Mouse (Mus musculus) lung, adult 18-20 months (tissue): ENCODE measurements at regions not wholly inside any gene's neighbourhood (a gene's known extent, or its start where the extent isn't known, plus 50 kb on each side); places are given as distances from the start of the nearest gene placed in this dataset.

Source experiments
- DNase-seq, 2 experiments: peaks; one replicate each; pipeline ENCODE4 v3.0.0; 2022; ENCODE audit warnings: mixed read lengths in 2 of 2

DNA sequence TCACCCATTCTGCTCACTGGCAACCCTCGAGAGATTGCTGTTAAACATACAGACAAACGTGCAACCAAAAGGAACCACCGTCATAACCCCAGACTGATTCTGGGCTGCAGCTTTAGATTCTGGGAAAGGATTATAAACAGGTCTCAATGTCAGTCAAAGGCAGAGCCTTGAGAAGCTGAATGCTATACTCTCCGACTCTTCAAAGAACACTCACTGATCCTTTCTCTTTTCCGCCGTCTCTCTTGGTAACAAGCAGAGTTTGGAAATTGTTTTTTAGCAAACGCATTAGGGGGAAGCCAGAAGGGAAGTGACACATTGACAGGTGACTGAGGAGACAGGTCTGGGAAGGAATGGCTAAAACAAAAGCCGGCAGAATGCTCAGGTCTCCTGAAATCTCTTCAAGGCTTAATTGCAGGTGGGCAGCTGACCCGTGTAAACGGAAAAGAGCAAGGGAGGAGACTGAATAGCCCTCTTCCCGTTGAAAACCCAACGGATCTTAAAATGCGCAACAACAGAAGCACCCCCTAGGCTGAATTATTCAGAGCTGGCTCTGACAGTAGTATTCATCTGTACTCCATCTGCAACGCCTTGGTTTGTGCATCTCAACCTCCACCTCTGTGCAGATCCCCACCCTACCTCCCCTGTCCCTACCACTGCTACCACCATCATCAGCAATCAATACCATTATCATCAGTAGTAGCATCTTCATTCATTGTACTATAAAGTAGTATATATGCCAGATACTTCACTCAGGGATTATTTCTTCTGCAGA is 219.6 kb downstream of the Tmem38b start:
- no peak for DNase-seq

GRCm38 (mm10) chr4:54064331-54064730 is 238.5 kb downstream of the Tmem38b start:
- DNase-seq = no peak

- no peak for DNase-seq
These were observed 246.1 kb downstream of the Tmem38b start for GRCm38 (mm10) chr4:54071951-54072350.

- no peak for DNase-seq
These were observed 246.6 kb downstream of the Tmem38b start for GRCm38 (mm10) chr4:54072482-54072881.

- no peak for DNase-seq
These were observed 247.1 kb downstream of the Tmem38b start for GRCm38 (mm10) chr4:54072932-54073331.

GRCm38 (mm10) chr4:54073483-54073882 is 247.6 kb downstream of the Tmem38b start:
- DNase-seq = no peak

DNA sequence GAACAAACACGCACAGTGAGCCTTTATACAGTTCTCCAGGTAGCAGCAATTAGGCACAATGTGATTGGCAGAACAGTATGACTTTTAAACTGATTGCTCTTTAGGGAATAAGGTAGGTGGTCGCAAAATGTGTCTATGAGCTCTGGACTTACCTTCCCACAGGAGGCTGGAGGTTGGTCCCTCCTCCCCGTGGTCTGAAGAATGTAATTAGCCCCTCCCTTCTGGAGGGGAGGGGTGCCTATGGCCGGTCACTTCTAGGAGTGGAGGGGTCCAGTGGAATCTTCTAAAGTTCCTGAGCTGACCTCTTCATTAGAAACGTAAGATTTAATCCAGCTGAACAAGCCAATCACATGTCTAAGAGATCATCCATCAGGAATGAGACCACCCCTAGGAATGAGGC is 248.4 kb downstream of the Tmem38b start:
- DNase-seq = no peak

DNA sequence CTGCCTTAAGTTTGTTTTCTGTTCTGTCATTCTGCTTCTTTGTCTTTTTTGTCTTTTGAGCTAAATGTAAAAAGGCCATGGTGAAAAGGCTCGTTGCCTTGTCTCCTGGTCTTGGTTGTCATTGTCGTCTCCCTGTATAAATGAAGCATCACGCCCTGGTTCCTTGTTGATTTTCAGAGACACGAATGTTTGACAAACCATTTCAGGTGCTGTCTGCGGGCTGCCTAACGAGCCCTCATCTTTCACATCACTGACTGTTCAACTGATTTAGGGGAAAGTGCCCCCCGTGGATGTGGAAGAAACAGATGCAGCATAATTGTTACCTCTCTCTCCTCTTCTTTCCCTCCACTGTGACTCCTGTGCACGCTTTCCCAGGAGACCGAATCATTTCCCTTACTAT is 254.7 kb downstream of the Tmem38b start:
- DNase-seq = no peak

GRCm38 (mm10) chr4:54081411-54081810 is 255.6 kb downstream of the Tmem38b start:
- DNase-seq = no peak

- DNase-seq = no peak
These were observed 258.9 kb downstream of the Tmem38b start for GRCm38 (mm10) chr4:54084747-54085146.

DNA sequence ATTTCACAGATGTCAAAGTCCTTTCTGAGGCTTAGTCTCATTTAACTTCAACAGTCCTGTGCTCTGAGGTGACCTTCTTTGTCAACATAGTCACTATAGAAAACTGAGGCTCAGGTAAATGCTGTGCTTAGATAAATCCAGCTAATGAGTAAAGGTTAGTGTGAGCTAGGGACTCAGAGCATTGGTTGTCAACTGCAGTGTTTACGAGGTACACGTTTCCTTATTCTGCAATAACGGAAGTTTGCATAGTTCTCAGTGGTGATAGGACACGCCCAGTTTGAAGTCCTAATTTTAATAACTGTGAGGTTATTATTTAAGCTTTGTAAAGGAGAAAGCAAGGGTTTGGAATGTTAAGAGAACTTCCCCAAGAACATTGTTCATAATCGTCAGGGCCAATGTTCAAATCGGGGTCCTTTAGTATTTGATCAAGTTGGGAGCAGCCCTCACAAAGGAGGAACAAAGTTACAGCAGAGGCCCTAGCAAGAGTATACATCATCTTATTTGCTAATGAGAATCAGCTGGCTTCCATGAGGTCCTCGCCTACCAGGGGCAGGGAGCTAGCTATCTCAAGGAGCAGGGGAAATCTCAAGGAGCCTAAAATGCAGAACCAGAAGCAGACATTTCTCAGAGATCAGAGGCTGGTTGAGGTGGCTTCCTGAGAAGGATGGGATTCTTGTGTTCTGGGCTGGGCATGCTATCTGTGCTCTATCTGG is 268.6 kb downstream of the Tmem38b start:
- DNase-seq = no peak

- DNase-seq = no peak
These were observed 269.5 kb downstream of the Tmem38b start for GRCm38 (mm10) chr4:54095200-54095930.

DNA sequence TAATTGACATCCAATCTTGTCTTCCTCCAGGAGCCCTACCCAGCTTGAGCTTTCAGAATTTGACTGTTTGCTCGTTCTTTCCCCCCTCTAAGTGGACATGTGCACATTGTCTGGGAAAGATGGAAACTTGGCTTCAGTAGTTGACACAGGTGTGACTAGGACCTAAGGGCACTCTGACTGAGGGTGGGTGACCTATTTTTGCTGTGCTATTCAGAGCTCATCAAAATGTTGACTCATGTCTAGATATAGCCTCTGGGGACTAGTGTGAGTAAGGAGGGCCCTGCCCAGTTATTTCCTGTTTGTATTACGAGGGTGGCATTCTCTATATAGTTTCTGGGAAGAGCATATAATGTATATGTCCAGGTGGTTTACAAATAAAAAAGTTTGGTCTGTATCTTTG is 271.7 kb downstream of the Tmem38b start:
- DNase-seq = no peak

GRCm38 (mm10) chr4:54100282-54100681 is 274.4 kb downstream of the Tmem38b start:
- no peak for DNase-seq

GRCm38 (mm10) chr4:54106976-54107375 is 281.1 kb downstream of the Tmem38b start:
- no peak for DNase-seq

DNA sequence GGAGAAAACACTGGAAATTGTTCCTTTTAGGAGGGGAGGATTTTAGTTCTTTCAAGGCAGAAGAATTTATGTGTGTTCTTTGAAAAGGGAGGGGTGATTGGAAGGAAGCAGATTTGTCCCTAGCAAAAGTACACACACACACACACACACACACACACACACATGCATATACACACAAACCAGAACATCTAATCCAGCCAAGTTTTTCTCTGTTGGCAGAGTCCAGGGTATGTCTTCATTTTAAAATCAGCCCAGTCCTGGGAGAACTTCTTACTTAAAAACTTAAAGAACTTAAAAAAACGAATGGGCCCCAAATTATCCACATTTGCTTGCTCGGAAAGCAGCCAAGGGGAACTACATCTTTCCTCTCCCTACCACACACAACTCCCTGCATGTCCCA is 290.5 kb downstream of the Tmem38b start:
- DNase-seq = no peak

DNA sequence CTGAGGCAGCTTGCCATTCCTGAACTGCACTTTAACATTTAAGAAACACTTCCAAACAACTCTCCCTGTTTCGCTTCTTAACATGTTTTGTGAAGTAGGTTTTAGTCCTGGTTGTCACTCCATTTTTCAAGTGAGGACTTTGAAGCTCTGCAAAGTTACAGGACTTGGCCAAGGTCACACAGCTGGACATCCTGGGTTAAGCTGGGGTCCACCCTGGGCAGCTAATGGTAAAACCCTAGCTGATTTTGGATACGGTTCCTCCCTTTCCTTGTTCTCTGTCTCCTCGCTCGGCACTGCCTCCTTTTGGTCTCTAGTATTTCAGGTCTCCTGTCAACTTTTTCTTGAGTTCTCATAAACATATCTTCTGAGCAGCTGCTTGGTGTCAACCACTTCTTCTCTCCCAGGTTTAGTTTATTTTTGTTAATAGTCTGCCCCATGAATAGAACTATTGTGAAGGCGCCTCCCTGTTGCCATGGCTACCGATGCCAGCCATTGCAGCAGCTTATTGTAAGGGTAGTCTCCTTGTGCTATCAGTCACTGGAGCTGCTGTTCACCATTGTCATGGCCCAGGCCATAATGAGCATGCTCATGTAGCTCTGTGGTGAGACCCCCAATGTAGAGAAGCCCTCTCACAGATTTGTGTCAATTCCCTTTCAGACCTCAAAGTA is 292.5 kb downstream of the Tmem38b start:
- DNase-seq = no peak

DNA sequence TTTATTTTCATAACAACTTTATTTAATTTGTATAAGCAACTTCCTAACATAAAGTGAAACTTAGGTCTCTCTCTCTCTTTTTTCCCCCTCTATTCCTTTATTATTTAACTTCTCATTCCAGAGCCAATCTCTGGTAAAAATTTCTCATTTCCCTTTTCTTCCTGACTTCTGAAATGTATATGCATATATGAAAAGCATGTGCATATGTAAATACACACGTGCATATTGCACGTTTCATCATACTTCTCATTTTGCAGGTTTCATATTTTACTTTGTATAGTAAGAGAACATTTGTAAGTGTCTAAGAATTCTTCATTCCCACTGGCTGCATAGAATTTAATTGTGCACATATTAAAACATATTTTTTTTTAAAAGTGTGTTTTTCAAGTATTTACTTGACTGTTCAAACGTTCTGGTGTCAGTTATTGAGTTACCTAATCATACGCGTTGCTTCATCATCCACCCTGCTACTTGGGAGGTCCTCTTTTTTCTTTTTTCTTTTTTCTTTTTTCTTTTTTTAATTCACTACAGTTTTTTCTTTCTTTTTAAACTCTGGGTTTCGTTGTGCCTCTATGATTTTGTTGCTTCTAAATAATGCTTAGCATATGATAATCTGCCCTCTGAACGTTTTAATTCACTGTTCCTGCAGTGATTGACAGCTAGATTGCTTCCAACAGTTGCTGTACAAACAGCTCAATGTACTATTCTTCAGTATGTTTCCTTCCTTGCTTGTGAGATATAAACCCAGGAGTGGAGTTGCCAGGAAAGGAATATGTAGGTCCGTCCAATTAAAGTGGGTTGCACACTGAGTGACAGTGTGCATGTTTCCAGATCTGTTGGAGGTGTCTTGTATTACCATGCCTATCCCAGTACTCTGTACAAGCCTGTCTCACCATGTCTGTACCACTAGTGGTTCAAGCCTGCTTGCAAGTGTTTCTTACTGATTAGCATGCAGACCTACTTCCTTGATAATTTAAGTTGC is 303.2 kb downstream of the Tmem38b start:
- DNase-seq = no peak

DNA sequence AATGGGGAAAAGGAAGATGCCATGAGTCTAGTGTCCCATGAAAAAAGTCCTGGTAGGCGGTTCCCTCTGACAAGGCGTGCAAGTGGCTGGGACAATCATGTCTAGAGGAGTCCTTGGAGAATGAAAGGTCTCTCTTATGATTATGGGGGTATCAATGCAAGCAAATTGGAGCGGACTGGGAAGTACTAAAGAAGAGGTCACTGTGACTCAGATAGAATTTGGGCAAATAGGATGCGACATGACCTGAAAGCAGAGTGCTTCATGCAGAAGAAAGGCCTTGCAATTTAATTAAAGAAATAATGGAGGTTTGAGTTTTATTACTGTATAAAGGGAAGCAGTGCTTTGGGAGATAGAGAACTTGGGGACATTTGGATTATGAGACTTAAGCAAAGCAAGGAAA is 330.3 kb downstream of the Tmem38b start:
- no peak for DNase-seq

- no peak for DNase-seq
These were observed 335.6 kb downstream of the Tmem38b start for GRCm38 (mm10) chr4:54161337-54161993.

DNA sequence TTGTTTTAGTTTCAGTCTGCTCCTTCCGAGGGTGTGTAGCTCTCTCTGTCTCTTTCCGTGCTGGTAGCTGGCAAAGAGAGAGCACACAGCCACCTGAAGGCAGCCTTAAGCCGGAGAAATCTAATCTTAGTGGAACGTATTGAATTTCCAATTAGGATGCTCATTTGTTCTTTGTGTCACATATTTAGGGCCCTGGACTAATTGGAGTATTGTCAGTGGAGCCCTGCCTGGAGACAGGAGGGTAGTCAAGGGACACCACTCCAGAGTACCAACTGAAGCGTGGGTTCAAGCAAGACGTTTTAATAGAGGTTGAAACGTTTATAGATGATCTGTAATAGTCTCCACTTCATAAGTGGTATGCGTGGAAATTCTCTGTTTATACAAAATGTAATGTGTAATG is 336.5 kb downstream of the Tmem38b start:
- DNase-seq = no peak
